Mouse (Mus musculus) brain, adult 10 weeks (tissue): Measurements from ENCODE around the gene Sod1. TPM values are rescaled to one million over a fixed set of nuclear protein-coding genes. Genes with fewer than 3 reads are reported as not detected.

Experiments used
- polyA plus RNA-seq: library from polyadenylated mRNA; stranded (reverse); fragments of 350-450 nt; fragmentation: Illumina TruSeq; extraction: RNeasy Lipid Tissue Mini Kit (QIAGEN cat#74804); gene quantifications from one replicate; pipeline ENCODE4 v1.2.3, GENCODE M21; 2015; ENCODE audit warnings: low read depth, low replicate concordance

Sod1 gene
- polyA plus RNA-seq, result 784 TPM

DNA sequence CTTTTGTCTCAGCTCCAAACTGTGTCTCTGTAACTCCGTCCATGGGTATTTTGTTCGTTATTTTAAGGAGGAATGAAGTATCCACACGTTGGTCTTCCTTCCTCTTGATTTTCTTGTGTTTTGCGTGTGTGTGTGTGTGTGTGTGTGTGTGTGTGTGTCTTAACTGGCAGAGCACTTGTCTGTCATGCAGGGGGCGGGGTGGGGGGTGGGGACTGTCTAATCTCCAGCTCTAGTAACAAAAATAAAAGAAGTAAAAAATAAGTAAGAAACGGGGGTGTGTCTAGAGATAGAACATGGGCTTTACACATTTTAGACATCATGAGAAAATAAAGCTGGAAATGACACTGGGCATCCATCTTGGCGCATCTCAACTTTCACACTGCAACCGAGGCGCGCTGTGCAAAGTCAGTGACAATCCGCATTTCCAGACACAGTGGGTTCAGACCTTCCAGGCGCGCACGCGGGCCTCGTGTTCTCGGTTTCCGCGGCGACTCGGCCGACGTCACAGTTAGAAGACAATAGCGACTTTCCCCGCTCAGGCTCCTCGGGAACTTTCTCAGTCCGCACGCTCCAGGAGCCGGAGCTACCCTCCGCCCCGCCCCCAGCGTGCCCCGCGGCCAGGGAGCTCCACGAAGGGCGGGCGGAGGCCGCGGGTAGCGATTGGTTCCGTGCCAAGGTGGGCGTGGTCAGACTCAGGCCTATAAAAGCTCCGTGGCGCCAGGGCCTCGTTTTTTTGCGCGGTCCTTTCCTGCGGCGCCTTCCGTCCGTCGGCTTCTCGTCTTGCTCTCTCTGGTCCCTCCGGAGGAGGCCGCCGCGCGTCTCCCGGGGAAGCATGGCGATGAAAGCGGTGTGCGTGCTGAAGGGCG lies at the start of gene Sod1:
Gene Sod1, plus strand, starts transcription at position 729 of the 866 bp plus-strand sequence.

Other genes starting within 250 kb of the Sod1 start
- gene Tiam1, start 77.0 kb upstream of the Sod1 start, polyA plus RNA-seq, result 37.6 TPM
- gene Scaf4, start 63.7 kb downstream of the Sod1 start, polyA plus RNA-seq, result 23.4 TPM
- gene Hunk, start 165.3 kb downstream of the Sod1 start, polyA plus RNA-seq, result 8.2 TPM